Mouse (Mus musculus) ovary, postnatal 14 days (tissue): ENCODE results near the gene Lim2.
"Not testable (repeated sequence)": the region's sequence is repeated elsewhere in the genome, so short reads cannot be mapped to it uniquely, and the experiment has no call there.

Source experiments
- DNase-seq: peaks from one replicate; pipeline ENCODE4 v3.0.0; 2022; ENCODE audit warnings: low spot score

Gene Lim2

DNA sequence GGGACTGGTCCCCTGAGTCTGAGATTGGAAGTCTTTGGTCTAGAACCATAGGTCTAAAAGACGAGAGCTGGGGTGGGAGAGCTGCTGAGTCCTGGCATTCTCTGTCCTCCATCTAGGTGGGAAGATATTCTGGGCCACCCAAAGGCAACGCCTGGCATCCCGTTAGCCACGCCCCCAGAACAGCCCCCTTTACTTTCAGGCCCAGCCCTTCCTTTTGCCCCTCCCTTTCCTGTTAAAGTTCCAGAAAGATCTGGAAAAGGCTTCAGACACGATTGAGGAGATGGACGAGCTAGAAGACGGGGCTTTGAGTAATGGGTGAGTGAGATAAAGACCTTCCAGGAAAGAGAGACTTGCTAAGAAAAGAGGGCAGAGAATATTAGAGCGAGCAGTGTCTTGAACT lies at the start of gene Lim2:
Gene Lim2, plus strand, starts transcription at position 265 of the 400 bp plus-strand sequence.
- no peak for DNase-seq

GRCm38 (mm10) chr7:43378226-43378625 lies 49.2 kb upstream of the Lim2 start:
- peak; percentile 16 for DNase-seq

- DNase-seq: no peak
These were observed 34.9 kb upstream of the Lim2 start for GRCm38 (mm10) chr7:43392349-43393121.

- no peak for DNase-seq
These were observed 28.0 kb upstream of the Lim2 start for GRCm38 (mm10) chr7:43399501-43399900.

- DNase-seq: no peak
These were observed 24.8 kb upstream of the Lim2 start for GRCm38 (mm10) chr7:43402718-43403117.

DNA sequence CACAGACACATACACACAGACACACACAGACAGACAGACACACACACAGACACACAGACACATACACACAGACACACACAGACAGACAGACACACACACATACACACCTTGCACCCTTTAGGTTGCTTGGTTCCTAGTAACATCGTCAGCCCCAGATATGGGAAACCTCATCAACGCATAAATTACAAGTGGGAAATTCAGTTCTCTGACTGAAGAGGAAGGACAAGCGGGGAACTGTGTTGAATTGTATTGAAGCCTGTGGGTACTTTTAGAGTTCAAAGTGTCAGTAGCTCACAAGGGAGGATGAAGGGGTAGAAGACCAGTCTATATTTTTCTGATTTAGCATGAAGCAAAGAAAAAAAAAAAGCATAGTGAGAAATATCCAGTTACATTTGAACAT lies 19.9 kb upstream of the Lim2 start:
- no peak for DNase-seq

DNA sequence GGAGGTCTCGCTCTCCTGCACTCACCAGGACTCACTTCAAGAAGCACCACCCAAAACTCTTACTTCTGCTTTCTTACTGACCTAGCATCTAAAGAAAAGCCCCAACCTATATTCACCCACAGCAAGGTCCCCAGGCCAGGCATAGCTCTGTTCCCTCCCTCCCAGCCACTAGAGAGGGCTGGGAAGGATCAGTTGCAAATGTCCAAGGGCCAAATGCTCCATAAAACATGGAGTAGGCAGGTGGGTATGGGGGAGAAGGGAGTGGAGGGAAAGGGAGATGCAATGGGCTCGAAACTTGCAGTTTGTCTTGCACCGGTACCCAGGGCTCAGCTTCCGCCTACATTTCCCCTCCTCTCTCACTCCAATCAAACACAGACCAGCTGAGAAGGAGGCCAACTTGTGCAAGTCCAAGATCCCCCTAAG lies 19.3 kb upstream of the Lim2 start, which contains the start of gene Siglecg:
Gene Siglecg, plus strand, starts transcription at position 74 of the 423 bp plus-strand sequence.
- no peak for DNase-seq

DNA sequence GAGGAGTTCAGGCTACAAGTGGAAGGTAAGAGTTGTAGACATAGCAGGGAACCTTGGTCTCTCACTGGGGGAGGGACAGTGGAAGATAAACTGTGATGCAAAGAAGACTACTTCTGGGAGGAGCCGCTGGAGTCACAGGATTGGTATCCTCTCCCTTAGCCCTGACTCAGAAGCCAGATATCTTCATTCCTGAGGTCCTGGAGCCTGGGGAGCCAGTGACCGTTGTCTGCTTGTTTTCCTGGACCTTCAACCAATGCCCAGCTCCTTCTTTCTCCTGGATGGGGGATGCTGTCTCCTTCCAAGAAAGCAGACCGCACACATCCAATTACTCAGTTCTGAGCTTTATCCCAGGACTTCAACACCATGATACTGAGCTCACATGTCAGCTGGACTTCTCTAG lies 18.4 kb upstream of the Lim2 start:
- DNase-seq: no peak

- not testable (repeated sequence) for DNase-seq
These were observed 15.7 kb upstream of the Lim2 start for GRCm38 (mm10) chr7:43411724-43412123.

DNA sequence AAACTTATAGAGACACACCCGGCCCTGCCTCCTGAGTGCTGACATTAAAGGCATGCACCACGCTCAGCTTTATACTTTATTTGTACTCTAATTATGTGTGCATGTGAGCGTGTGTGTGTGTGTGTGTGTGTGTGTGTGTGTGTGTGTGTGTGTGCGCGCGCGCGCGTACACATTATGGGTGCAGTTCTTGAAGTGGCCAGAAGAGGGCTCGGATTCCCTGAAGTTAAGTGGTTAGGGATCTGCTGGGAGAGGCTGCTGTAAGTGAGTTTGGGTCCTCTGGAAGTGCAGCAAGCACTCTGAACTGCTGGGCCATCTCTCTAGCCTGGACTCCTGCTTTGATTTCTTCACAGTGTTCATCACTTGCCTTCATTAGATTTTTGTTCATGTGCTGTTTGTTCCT lies 10.2 kb upstream of the Lim2 start:
- DNase-seq: no peak

DNA sequence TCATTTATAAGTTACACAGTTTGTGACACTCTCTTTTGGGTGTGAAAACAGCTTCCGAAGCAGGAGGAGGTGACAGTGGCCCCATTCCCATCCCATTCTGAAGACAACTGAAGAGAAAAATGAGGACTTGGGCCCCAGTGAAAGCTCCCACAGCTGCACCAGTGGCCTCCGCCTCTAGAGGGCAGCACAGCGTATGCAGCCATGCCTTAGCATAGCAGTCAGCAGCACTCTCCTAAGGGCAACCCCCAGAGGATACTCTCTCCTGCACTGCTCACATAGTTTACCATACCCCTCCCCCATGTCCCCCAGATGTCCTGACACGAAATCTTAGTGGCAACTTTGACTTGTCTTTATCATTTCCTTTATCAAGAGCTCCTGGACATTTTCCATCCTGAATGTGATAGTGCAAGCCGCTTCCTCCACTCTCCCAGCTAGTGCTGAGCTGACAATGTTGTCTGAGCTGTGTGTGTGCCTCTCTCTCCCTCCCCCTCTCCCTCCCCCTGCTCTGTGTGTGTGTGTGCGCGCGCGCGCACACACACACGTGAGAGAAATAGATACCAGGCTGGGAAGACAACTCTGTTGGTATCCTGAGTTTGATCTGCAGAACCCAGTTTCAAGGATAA lies 4.4 kb upstream of the Lim2 start:
- DNase-seq: peak; percentile 79

GRCm38 (mm10) chr7:43423991-43424625 lies 3.4 kb upstream of the Lim2 start:
- DNase-seq: no peak

- DNase-seq: no peak
These were observed 2.0 kb downstream of the Lim2 start for GRCm38 (mm10) chr7:43429500-43429899.

- no peak for DNase-seq
These were observed 5.4 kb downstream of the Lim2 start for GRCm38 (mm10) chr7:43432891-43433290.

- no peak for DNase-seq
These were observed 7.2 kb downstream of the Lim2 start for GRCm38 (mm10) chr7:43434676-43435075.

- DNase-seq: no peak
These were observed 9.1 kb downstream of the Lim2 start, which contains the start of gene Nkg7 for GRCm38 (mm10) chr7:43436341-43437255. TSS of gene Nkg7 (plus strand) at chr7:43437073.

GRCm38 (mm10) chr7:43438611-43439010 lies 11.1 kb downstream of the Lim2 start:
- no peak for DNase-seq

DNA sequence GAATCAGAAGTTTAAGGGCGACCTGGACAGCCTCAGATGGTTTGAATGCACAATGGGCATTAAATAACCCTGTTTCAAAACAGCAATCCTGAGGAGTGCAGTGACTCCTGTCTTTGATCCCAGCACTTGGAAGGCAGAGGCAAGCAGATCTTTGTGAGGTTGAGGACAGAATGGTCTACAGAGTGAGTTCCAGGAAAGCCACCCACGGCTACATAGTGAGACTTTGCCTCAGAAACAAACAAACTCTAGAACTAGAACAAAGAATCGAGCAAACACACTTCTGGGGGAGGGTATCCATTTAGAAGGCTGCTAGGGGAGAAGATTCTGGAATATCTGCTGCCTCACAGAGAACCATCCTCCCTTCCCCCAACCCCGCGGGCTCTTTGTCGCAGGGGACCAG lies 13.0 kb downstream of the Lim2 start, which contains the start of gene Cldnd2:
Gene Cldnd2, plus strand, starts transcription at position 301 of the 400 bp plus-strand sequence.
- DNase-seq: no peak

- DNase-seq: no peak
These were observed 13.6 kb downstream of the Lim2 start for GRCm38 (mm10) chr7:43441071-43441470.

- DNase-seq: no peak
These were observed 15.2 kb downstream of the Lim2 start for GRCm38 (mm10) chr7:43442684-43443083.

- DNase-seq: peak; percentile 67
These were observed 15.9 kb downstream of the Lim2 start for GRCm38 (mm10) chr7:43443126-43443916.
